Mouse (Mus musculus): Measurements from ENCODE around the gene Trim11.

Gene Trim11

GRCm38 (mm10) chr11:58981541-58982447 is 3.9 kb downstream of the Trim11 start:
- DNase-seq: peak; percentile 83 to 88

- DNase-seq: peak; percentile 59 to 82
These were observed 4.7 kb downstream of the Trim11 start for GRCm38 (mm10) chr11:58982471-58983097.

GRCm38 (mm10) chr11:58983691-58984341 is 5.9 kb downstream of the Trim11 start:
- DNase-seq: no peak

- DNase-seq: peak; percentile 30 to 60
These were observed 6.8 kb downstream of the Trim11 start for GRCm38 (mm10) chr11:58984657-58985056.

- no peak for DNase-seq
These were observed 7.5 kb downstream of the Trim11 start for GRCm38 (mm10) chr11:58985299-58985917.

GRCm38 (mm10) chr11:58989166-58989565 is 11.3 kb downstream of the Trim11 start:
- DNase-seq: no peak

- DNase-seq: no peak
These were observed 12.2 kb downstream of the Trim11 start for GRCm38 (mm10) chr11:58990141-58990540.

GRCm38 (mm10) chr11:58990794-58991193 is 12.9 kb downstream of the Trim11 start:
- no peak for DNase-seq

GRCm38 (mm10) chr11:58991911-58992310 is 14.0 kb downstream of the Trim11 start:
- no peak for DNase-seq

GRCm38 (mm10) chr11:58993091-58993670 is 15.3 kb downstream of the Trim11 start:
- no peak for DNase-seq

GRCm38 (mm10) chr11:58994337-58994826 is 16.5 kb downstream of the Trim11 start:
- peak; percentile 67 to 70 for DNase-seq

GRCm38 (mm10) chr11:58995061-58995806 is 17.3 kb downstream of the Trim11 start:
- no peak for DNase-seq

GRCm38 (mm10) chr11:58995807-58996370 is 18.0 kb downstream of the Trim11 start:
- peak; percentile 75 to 84 for DNase-seq

GRCm38 (mm10) chr11:58997541-58997940 is 19.6 kb downstream of the Trim11 start:
- DNase-seq: no peak

- DNase-seq: no peak
These were observed 21.3 kb downstream of the Trim11 start for GRCm38 (mm10) chr11:58999158-58999557.

- no peak for DNase-seq
These were observed 21.9 kb downstream of the Trim11 start for GRCm38 (mm10) chr11:58999830-59000229.

GRCm38 (mm10) chr11:59000635-59001034 is 22.7 kb downstream of the Trim11 start:
- no peak for DNase-seq

GRCm38 (mm10) chr11:59002327-59003079 is 24.6 kb downstream of the Trim11 start:
- DNase-seq: no peak

- DNase-seq: peak; percentile 44 to 50
These were observed 37.2 kb downstream of the Trim11 start for GRCm38 (mm10) chr11:59015052-59015451.

GRCm38 (mm10) chr11:59026411-59026810 is 48.5 kb downstream of the Trim11 start:
- no peak for DNase-seq

GRCm38 (mm10) chr11:59029003-59029402 is 51.1 kb downstream of the Trim11 start:
- DNase-seq: no peak

Data from thymus, postnatal 36 days (tissue).